Mouse (Mus musculus) stomach, postnatal 0 days (tissue): ENCODE measurements around the gene Cdkl5.

Source experiments
- CTCF ChIP-seq: IDR thresholded peaks from 2 replicates; pipeline ENCODE4 v1.5.1; 2016; ENCODE audit warnings: antibody characterized with exemption, low read depth, mild to moderate bottlenecking, moderate library complexity
- EP300 ChIP-seq: optimal IDR thresholded peaks from 2 replicates; pipeline ENCODE3; 2016; ENCODE audit warnings: antibody characterized with exemption

DNA sequence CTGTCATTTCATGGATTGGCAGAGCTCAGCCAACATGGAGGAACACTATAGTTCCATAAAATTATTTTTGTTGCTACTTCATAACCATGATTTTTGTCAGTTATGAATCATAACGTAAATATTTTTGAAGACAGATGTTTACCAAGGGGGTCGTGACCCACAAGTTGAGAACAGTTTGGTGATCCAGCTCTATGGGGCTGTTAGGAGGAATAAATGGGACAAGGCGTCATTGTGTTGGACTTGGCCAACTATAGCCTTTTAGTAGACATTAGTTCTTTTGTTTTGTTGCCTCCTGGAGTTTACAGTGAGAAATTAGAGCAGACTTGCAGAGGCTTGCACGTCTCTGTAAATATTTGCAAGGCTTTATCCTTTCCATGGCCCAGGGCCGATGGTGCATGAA is 212.2 kb downstream of the Cdkl5 start:
- TF ChIP-seq CTCF (no peak), EP300 (no peak)
